12 mouse cellular contexts compared by ENCODE assay signal in genomic region chr13:73703486-73703885, GRCm38 (mm10). TPM values are rescaled to one million over a fixed set of nuclear protein-coding genes. Genes with fewer than 3 reads are reported as not detected.
"Had no signal": no experiment of that assay in that cellular context is flagged by ENCODE, and none has a peak within 500 bp of the region (broad histone marks: within the 10 kb centered on the region; RNA-seq: fewer than 3 reads in every experiment).

No protein-coding gene starts in this region.

RNA-seq across cellular contexts. Expression of gene Slc6a19, which starts 1.2 kb away (rescaled TPM):
- polyA plus RNA-seq: limb, embryonic 10.5 days; lung, embryonic 16.5 days had no signal

RNA-seq across cellular contexts. Expression of gene Slc6a18, which starts 25.7 kb away (rescaled TPM):
- polyA plus RNA-seq: limb, embryonic 10.5 days; limb, embryonic 13.5 days; liver, embryonic 12.5 days; liver, embryonic 15.5 days; lung, adult 2 months; lung, embryonic 16.5 days; midbrain, embryonic 11.5 days; midbrain, embryonic 14.5 days; midbrain, postnatal 0 days; neural tube, embryonic 12.5 days; neural tube, embryonic 15.5 days; stomach, embryonic 15.5 days had no signal
